Mouse (Mus musculus): ENCODE data around the gene Col6a4. TPM values are rescaled to one million over a fixed set of nuclear protein-coding genes. Genes with fewer than 3 reads are reported as not detected.
A peak's percentile ranks its signal among the peaks of the same experiment; 100 is the strongest.

Col6a4 gene
- polyA plus RNA-seq, 1 experiment from 2014 or later = 1.7 TPM

DNA sequence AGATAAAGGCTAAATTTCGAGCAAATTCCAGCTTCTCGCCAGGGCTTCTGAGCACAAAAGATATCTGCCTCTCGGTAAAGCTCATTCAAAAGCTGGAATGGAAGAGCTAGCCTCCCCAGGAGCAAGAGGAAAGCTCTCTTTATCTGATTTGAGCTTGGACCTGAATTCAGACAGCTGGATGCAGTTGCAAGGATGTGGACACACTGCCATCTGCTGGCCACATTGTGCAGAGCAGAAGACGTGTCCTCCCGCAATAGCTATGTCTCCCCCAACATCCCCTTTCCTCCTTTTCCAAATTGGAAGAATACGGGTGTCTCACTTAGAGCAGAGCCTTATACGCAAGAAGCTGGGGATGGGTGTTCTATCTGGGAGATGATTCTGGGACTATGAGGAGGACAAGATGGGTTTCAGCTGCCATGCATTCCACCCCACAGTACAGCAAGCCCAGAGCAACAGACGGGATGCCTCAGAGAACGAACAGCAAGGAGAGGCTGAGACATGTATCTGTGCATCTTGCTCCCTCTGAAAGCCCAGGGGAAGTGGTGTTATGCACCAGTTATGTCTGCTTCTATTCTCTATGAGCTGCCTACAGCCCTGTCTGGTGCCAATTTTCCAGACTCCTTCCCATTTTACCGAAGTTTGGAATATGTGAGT, 16.3 kb upstream of the Col6a4 start:
- no peaks in the 10 kb centered on the region for H3K36me3 ChIP-seq
- no peak overlapping the region for H3K27ac ChIP-seq
- no peak overlapping the region for H3K4me3 ChIP-seq
- ATAC-seq (ENCODE audit: borderline replicate concordance, extremely low read depth, low FRiP score, low TSS enrichment) = no peak
- no peak overlapping the region for H3K4me2 ChIP-seq
- WGBS = 28% methylated on average over 10 of the region's 10 CpGs
- H3K9ac ChIP-seq = no peak overlapping the region
- peaks cover 5% of the 10 kb centered on the region; the same call in 1 of the 2 replicates for H3K9me3 ChIP-seq
- no peaks in the 10 kb centered on the region for H3K4me1 ChIP-seq
- no peaks in the 10 kb centered on the region for H3K27me3 ChIP-seq

GRCm38 (mm10) chr9:106106241-106106640, 9.7 kb upstream of the Col6a4 start:
- H3K4me3 ChIP-seq = no peak overlapping the region
- H3K9ac ChIP-seq = no peak overlapping the region
- H3K9me3 ChIP-seq = peaks cover 5% of the 10 kb centered on the region; the same call in 1 of the 2 replicates
- H3K36me3 ChIP-seq = no peaks in the 10 kb centered on the region
- H3K27me3 ChIP-seq = no peaks in the 10 kb centered on the region
- H3K4me1 ChIP-seq = no peaks in the 10 kb centered on the region
- H3K27ac ChIP-seq = no peak overlapping the region
- no peak overlapping the region for H3K4me2 ChIP-seq
- ATAC-seq (ENCODE audit: borderline replicate concordance, extremely low read depth, low FRiP score, low TSS enrichment) = no peak
- WGBS = 68% methylated on average over 9 of the region's 9 CpGs

GRCm38 (mm10) chr9:106104401-106104800, 7.8 kb upstream of the Col6a4 start:
- Histone ChIP-seq H3K36me3 (no peaks in the 10 kb centered on the region), H3K4me1 (no peaks in the 10 kb centered on the region), H3K4me2 (no peak overlapping the region), H3K27me3 (no peaks in the 10 kb centered on the region; the same call in 1 of the 2 replicates), H3K27ac (no peak overlapping the region), H3K9me3 (no peaks in the 10 kb centered on the region), H3K9ac (no peak overlapping the region), H3K4me3 (no peak overlapping the region)
- ATAC-seq (ENCODE audit: borderline replicate concordance, extremely low read depth, low FRiP score, low TSS enrichment) = no peak
- WGBS = 81% methylated on average over 7 of the region's 7 CpGs

GRCm38 (mm10) chr9:106101166-106101565, 4.6 kb upstream of the Col6a4 start:
- Histone ChIP-seq H3K4me1 (no peaks in the 10 kb centered on the region), H3K27me3 (no peaks in the 10 kb centered on the region; the same call in 1 of the 2 replicates), H3K27ac (no peak overlapping the region), H3K9ac (no peak overlapping the region), H3K9me3 (no peaks in the 10 kb centered on the region), H3K4me2 (no peak overlapping the region), H3K36me3 (no peaks in the 10 kb centered on the region), H3K4me3 (no peak overlapping the region)
- WGBS = 61% methylated on average over 5 of the region's 5 CpGs
- ATAC-seq (ENCODE audit: borderline replicate concordance, extremely low read depth, low FRiP score, low TSS enrichment) = no peak

GRCm38 (mm10) chr9:106100262-106100661, 3.7 kb upstream of the Col6a4 start:
- 48% methylated on average over 9 of the region's 9 CpGs for WGBS
- Histone ChIP-seq H3K36me3 (no peaks in the 10 kb centered on the region), H3K9me3 (no peaks in the 10 kb centered on the region), H3K9ac (no peak overlapping the region), H3K4me3 (no peak overlapping the region), H3K27me3 (no peaks in the 10 kb centered on the region; the same call in 1 of the 2 replicates), H3K27ac (no peak overlapping the region), H3K4me1 (no peaks in the 10 kb centered on the region), H3K4me2 (no peak overlapping the region)
- ATAC-seq (ENCODE audit: borderline replicate concordance, extremely low read depth, low FRiP score, low TSS enrichment) = no peak

- Histone ChIP-seq H3K36me3 (no peaks in the 10 kb centered on the region), H3K9me3 (no peaks in the 10 kb centered on the region), H3K4me2 (0 out of 2 replicates have a peak overlapping the region, but pooled peaks have one; percentile 7), H3K27me3 (no peaks in the 10 kb centered on the region; the same call in 1 of the 2 replicates), H3K4me3 (no peak overlapping the region), H3K4me1 (no peaks in the 10 kb centered on the region), H3K27ac (no peak overlapping the region), H3K9ac (no peak overlapping the region)
- no peak for ATAC-seq (ENCODE audit: borderline replicate concordance, extremely low read depth, low FRiP score, low TSS enrichment)
- WGBS = 67% methylated on average over 22 of the region's 22 CpGs
Measured at GRCm38 (mm10) chr9:106099379-106100021, 2.9 kb upstream of the Col6a4 start.

DNA sequence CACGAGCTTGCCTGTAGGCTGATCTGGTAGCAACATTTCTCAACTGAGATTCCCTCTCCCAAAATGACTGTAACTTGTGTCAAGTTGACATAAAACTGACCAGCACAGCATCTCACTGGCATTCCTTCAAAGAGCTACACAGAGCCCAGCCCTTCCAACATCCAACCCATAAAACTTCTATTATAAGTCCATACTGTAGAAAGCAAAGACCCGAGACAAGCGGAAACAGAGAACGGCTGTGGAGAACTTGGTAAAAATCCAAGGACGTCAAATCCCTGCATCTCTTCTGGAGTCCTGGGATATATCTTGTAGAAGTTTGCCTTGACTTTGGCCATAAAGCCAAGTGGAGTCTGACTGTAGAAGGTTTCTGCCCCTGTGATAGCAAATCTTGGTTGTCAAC, 15.1 kb downstream of the Col6a4 start:
- no peak overlapping the region for H3K4me2 ChIP-seq
- H3K36me3 ChIP-seq = no peaks in the 10 kb centered on the region
- no peaks in the 10 kb centered on the region for H3K27me3 ChIP-seq
- ATAC-seq (ENCODE audit: borderline replicate concordance, extremely low read depth, low FRiP score, low TSS enrichment) = no peak
- no peak overlapping the region for H3K27ac ChIP-seq
- H3K9me3 ChIP-seq = no peaks in the 10 kb centered on the region
- H3K4me3 ChIP-seq = no peak overlapping the region
- 86% methylated on average over 5 of the region's 5 CpGs for WGBS
- no peaks in the 10 kb centered on the region for H3K4me1 ChIP-seq
- no peak overlapping the region for H3K9ac ChIP-seq

GRCm38 (mm10) chr9:106080261-106081033, 16.1 kb downstream of the Col6a4 start:
- Histone ChIP-seq H3K36me3 (no peaks in the 10 kb centered on the region), H3K4me3 (no peak overlapping the region), H3K4me2 (no peak overlapping the region), H3K9ac (no peak overlapping the region), H3K27ac (no peak overlapping the region), H3K9me3 (no peaks in the 10 kb centered on the region), H3K27me3 (no peaks in the 10 kb centered on the region), H3K4me1 (no peaks in the 10 kb centered on the region)
- WGBS = 52% methylated on average over 12 of the region's 12 CpGs
- ATAC-seq (ENCODE audit: borderline replicate concordance, extremely low read depth, low FRiP score, low TSS enrichment) = no peak

DNA sequence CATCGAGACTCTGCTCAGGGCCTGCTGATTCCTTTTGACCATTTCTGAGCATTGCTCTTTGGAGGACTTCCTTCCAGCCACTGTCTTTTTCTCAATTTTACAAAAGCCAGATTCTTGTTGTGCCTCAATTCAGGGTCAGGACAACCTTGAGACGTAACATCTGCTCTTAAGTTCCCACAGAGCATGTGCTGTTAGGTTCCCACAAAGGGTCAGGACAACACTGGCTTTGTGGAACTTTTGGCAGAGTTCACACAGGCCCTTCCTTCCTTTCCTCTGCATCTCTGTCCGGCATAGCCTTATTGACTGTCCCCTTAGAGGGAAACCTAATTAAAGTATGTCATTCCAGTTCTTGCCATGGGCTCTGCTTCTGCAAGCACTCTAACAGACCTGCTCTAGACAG, 18.6 kb downstream of the Col6a4 start:
- no peak for ATAC-seq (ENCODE audit: borderline replicate concordance, extremely low read depth, low FRiP score, low TSS enrichment)
- H3K4me1 ChIP-seq = no peaks in the 10 kb centered on the region
- WGBS = 71% methylated on average over 3 of the region's 3 CpGs
- H3K4me2 ChIP-seq = no peak overlapping the region
- H3K36me3 ChIP-seq = no peaks in the 10 kb centered on the region
- no peak overlapping the region for H3K9ac ChIP-seq
- no peaks in the 10 kb centered on the region for H3K27me3 ChIP-seq
- no peak overlapping the region for H3K4me3 ChIP-seq
- no peaks in the 10 kb centered on the region for H3K9me3 ChIP-seq
- H3K27ac ChIP-seq = no peak overlapping the region

- H3K27me3 ChIP-seq = 0 out of 2 replicates have a peak, but pooled peaks cover 3% of the 10 kb centered on the region
- no peaks in the 10 kb centered on the region for H3K4me1 ChIP-seq
- H3K4me3 ChIP-seq = no peak overlapping the region
- no peak overlapping the region for H3K4me2 ChIP-seq
- ATAC-seq (ENCODE audit: borderline replicate concordance, extremely low read depth, low FRiP score, low TSS enrichment) = no peak
- H3K36me3 ChIP-seq = no peaks in the 10 kb centered on the region
- no peak overlapping the region for H3K9ac ChIP-seq
- 71% methylated on average over 5 of the region's 5 CpGs for WGBS
- H3K9me3 ChIP-seq = no peaks in the 10 kb centered on the region
- no peak overlapping the region for H3K27ac ChIP-seq
Measured at GRCm38 (mm10) chr9:106076234-106076633, 20.3 kb downstream of the Col6a4 start.

GRCm38 (mm10) chr9:106073956-106074355, 22.6 kb downstream of the Col6a4 start:
- Histone ChIP-seq H3K4me1 (no peaks in the 10 kb centered on the region), H3K9ac (no peak overlapping the region), H3K36me3 (no peaks in the 10 kb centered on the region), H3K27ac (no peak overlapping the region), H3K4me3 (no peak overlapping the region), H3K4me2 (no peak overlapping the region), H3K27me3 (0 out of 2 replicates have a peak, but pooled peaks cover 3% of the 10 kb centered on the region), H3K9me3 (no peaks in the 10 kb centered on the region)
- 71% methylated on average over 4 of the region's 4 CpGs for WGBS
- ATAC-seq (ENCODE audit: borderline replicate concordance, extremely low read depth, low FRiP score, low TSS enrichment) = no peak

- H3K4me1 ChIP-seq = no peaks in the 10 kb centered on the region
- no peak overlapping the region for H3K9ac ChIP-seq
- H3K4me3 ChIP-seq = no peak overlapping the region
- H3K36me3 ChIP-seq = no peaks in the 10 kb centered on the region
- H3K27me3 ChIP-seq = 0 out of 2 replicates have a peak, but pooled peaks cover 3% of the 10 kb centered on the region
- WGBS = 65% methylated on average over 6 of the region's 6 CpGs
- no peak overlapping the region for H3K4me2 ChIP-seq
- H3K27ac ChIP-seq = no peak overlapping the region
- no peak for ATAC-seq (ENCODE audit: borderline replicate concordance, extremely low read depth, low FRiP score, low TSS enrichment)
- H3K9me3 ChIP-seq = no peaks in the 10 kb centered on the region
Measured at GRCm38 (mm10) chr9:106071651-106072050, 24.9 kb downstream of the Col6a4 start.
